Mouse (Mus musculus): Measurements from ENCODE around the gene Myom1. TPM values are rescaled to one million over a fixed set of nuclear protein-coding genes. Genes with fewer than 3 reads are reported as not detected.

Myom1 gene
- total RNA-seq, 2 experiments from 2014 or later, result 1.6 to 2.2 TPM

DNA sequence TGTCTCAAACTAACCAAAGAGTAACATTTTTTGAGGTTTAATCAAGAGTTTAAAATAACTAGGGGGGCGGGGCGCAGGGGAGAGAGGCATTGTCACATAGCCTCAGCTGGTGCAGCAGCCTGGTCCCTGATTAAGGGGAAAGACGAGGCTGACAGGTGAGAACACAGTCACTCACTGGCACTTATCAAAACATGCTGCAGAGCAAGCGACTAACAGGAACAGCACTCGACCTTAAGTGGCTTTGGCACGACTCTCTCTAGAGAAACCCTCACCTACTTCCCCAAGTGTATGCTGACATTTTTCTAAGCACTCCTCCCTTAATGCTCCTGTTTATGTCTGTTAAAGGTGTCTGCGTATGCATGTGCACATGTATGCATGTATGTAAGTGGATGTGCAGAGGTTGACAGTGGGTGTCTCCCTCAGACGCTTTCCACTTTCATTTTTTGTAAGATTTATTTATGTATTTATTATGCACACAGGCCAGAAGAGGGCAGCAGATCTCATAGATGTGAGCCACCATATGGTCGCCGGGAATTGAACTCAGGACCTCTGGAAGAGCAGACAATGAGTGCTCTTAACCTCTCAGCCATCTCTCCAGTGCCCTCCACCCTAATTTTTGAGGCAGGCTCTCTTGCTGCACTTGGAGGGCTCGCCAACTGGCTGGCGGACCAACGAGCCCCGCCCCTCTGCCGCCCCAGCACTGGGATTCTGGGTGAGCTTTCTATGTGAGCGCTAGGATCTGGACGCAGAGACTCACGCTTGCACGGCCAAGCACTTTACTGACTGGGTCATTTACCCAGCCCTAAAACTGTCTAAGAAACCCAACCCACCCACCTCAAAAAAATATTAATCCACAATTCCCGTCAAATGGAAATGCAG lies 22.8 kb upstream of the Myom1 start:
- intact Hi-C loops (cut with DNase I), result no loop called here
- H3K4me3 ChIP-seq, result no peak overlapping the region
- no peak for DNase-seq (ENCODE audit: extremely low spot score in 1 of 2, low spot score in 2 of 2)
- H3K27ac ChIP-seq, result no peak overlapping the region
- TF ChIP-seq CTCF (IDR thresholded peaks at IDR 0.05), result peak; percentile 46

DNA sequence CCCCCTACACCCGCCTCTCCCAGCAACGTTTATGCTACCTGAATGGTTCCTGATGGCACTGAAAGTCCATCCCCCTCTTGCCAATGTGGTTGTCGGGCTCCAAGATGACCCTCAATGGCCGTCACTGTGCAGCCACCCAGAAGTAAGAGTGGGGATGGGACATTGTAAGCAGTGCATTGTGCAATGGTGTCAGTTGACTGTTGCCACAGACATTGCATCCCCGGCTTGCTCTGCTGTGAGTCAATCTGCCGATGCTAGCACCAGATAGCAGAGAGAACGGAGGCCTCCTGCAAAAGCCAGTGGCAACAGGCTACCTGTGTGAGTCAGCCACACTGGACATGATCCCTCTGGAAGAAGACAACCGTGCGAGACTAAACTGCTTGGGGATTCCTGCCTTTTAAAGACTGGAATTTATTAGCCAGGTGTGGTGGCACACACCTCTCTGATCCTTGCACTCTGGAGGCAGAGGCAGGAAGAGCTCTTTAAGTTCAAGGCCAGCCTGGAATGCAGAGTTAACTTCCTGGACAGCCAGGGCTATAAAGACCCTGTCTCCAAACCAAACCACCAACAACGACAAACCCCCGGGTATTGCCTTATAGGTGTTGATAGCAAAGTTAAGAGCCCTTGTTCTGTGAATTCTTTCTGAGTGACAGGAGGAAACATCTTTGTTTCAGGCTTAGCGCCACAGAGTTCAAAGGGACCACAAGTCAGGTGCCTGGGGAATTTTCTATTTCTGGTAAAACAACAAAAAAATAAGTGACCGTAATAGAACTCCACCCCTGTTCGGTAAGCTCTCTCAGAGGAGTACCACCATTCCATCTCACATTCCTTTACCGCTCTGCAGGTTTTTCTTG lies 16.7 kb upstream of the Myom1 start:
- intact Hi-C loops (cut with DNase I), result no loop called here
- H3K4me3 ChIP-seq, result no peak overlapping the region
- DNase-seq (ENCODE audit: extremely low spot score in 1 of 2, low spot score in 2 of 2), result no peak
- H3K27ac ChIP-seq, result no peak overlapping the region
- TF ChIP-seq CTCF (IDR thresholded peaks at IDR 0.05), result no peak

DNA sequence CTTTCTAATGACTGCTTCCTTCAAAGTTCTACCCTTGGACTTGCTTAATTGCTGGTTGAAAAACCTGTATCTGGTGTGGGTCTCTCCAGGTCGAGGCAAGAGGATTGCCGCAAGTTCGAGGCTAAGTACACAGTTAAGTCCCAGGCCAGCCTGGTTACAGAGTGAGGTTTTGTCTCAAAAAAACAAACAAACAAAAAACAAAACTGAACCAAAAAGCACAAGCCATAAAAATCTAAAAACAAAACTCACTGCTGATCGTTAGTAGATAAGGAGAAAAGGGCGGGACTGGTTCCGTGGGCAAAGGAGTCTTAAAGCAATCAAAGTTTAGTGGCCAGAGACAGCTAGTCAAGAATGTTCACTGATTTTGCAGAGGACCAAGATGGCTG lies 16.1 kb upstream of the Myom1 start:
- Histone ChIP-seq H3K27ac (no peak overlapping the region), H3K4me3 (no peak overlapping the region)
- no peak for TF ChIP-seq CTCF (IDR thresholded peaks at IDR 0.05)
- intact Hi-C loops (cut with DNase I), result no loop called here
- no peak for DNase-seq (ENCODE audit: extremely low spot score in 1 of 2, low spot score in 2 of 2)

DNA sequence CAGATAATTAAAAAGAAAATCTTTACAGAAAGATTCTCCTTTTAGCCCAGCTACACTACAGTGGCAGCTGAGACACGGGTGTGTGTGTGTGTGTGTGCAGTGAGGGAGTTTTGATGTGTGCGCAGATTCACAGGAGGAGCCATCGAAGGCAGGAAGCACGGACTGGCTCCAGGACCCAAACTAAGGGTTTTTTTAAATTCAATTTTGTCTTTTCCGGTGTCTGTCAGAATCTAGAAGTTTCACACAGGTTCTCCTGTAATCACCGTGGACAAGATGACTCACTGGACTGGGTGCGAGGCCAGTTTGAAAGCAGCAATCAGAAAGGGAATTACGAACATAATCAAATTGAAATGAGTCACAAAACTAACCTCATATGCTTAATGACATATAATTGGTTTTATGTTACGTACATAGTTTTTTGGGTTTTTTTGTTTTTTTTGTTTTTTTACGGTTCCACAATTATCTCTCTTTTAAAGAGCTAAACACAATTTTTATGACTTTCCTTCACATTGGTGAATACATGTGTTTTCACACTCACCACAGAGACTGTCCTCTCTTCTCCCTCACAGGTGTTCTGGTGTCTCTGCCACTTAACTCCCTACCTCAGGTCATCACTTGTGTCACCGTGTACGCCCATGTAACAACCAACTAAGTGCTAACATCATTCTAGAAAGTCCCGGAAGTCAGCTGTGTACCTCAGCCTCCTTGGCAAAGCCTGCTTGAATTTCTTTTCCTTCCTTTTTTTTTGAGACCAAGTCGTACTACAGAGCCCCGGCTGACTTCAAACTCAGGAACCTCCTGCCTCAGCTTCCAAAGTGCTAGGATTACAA lies 15.4 kb upstream of the Myom1 start:
- Histone ChIP-seq H3K27ac (no peak overlapping the region), H3K4me3 (no peak overlapping the region)
- DNase-seq (ENCODE audit: extremely low spot score in 1 of 2, low spot score in 2 of 2), result no peak
- no peak for TF ChIP-seq CTCF (IDR thresholded peaks at IDR 0.05)
- intact Hi-C loops (cut with DNase I), result no loop called here

- DNase-seq (ENCODE audit: extremely low spot score in 1 of 2, low spot score in 2 of 2), result no peak
- Histone ChIP-seq H3K27ac (no peak overlapping the region), H3K4me3 (peak overlapping the region; percentile 29)
- TF ChIP-seq CTCF (IDR thresholded peaks at IDR 0.05), result no peak
- intact Hi-C loops (cut with DNase I), result no loop called here
Measured at GRCm38 (mm10) chr17:70988337-70988767, 14.1 kb upstream of the Myom1 start.

GRCm38 (mm10) chr17:70989430-70989829 lies 13.0 kb upstream of the Myom1 start:
- no peak for DNase-seq (ENCODE audit: extremely low spot score in 1 of 2, low spot score in 2 of 2)
- Histone ChIP-seq H3K4me3 (peak overlapping the region; percentile 97), H3K27ac (peak overlapping the region; percentile 99)
- TF ChIP-seq CTCF (IDR thresholded peaks at IDR 0.05), result no peak
- intact Hi-C loops (cut with DNase I), result no loop called here

- TF ChIP-seq CTCF (IDR thresholded peaks at IDR 0.05), result no peak
- Histone ChIP-seq H3K4me3 (peak overlapping the region; percentile 97), H3K27ac (peak overlapping the region; percentile 99)
- DNase-seq (ENCODE audit: extremely low spot score in 1 of 2, low spot score in 2 of 2), result no peak
- intact Hi-C loops (cut with DNase I), result loop anchor here (1.0 kb wide), 1 partner anchor 12 kb away; the partner anchor contains the start of genes Myl12a and Myom1
Measured at GRCm38 (mm10) chr17:70989991-70990390, 12.4 kb upstream of the Myom1 start.

GRCm38 (mm10) chr17:70990403-70991303 lies 11.8 kb upstream of the Myom1 start:
- intact Hi-C loops (cut with DNase I), result loop anchor here (1.0 kb wide), 1 partner anchor 12 kb away; the partner anchor contains the start of genes Myl12a and Myom1
- peak overlapping the region; percentile 97 for H3K4me3 ChIP-seq

DNA sequence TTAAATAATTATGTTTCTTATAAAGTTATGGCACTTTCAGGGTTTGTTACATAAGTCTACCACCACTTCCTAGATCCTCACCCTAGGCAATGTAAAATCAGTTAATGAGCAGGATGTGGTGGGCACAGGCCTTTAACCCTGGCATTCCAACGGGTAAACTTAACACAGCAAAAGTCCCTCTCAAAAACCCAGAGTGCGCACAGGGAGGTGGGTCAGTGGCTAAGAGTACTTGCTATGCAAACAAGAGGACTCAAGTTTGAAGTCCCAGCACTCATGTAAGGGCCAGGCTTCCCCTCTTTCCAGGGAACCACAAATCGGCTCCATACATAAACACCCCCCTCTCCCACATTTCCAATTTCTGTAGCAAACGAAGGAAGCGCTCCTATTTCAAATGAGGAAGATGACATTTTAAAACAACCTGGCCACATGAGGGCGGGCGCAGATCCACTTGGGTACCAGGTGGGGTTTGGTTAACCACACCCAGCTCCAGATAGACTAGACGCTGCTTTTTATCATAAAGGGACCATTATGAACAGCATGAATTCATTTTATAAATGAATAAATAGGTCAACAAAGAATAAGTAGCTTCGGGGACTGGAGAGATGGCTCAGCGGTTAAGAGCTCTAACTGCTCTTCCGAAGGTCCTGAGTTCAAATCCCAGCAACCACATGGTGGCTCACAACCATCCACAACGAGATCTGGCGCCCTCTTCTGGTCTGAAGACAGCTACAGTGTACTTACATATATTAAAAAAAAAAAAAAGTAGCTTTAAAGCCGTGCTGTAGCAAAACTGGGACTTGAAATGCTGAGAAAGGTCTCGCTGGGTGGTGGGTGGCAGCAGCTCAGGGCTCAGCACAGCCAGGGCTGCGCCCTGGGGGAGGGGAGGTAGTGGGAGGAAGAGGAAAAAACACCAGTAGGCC lies 10.5 kb upstream of the Myom1 start:
- no peak for DNase-seq (ENCODE audit: extremely low spot score in 1 of 2, low spot score in 2 of 2)
- intact Hi-C loops (cut with DNase I), result no loop called here

More at GRCm38 (mm10) chr17:70990403-70991303, 11.8 kb upstream of the Myom1 start:
- H3K27ac ChIP-seq, result peak overlapping the region; percentile 99
- TF ChIP-seq CTCF (IDR thresholded peaks at IDR 0.05), result no peak
- DNase-seq (ENCODE audit: extremely low spot score in 1 of 2, low spot score in 2 of 2), result peak; percentile 81 to 83

More for the DNA sequence above, 10.5 kb upstream of the Myom1 start:
- TF ChIP-seq CTCF (IDR thresholded peaks at IDR 0.05), result peak; percentile 34
- Histone ChIP-seq H3K27ac (peak overlapping the region; percentile 99), H3K4me3 (0 out of 2 replicates have a peak overlapping the region, but pooled peaks have one; percentile 97)
